ENCODE assay signal across 16 mouse cellular contexts in genomic region chr11:105121792-105122191, GRCm38 (mm10). TPM values are rescaled to one million over a fixed set of nuclear protein-coding genes. Genes with fewer than 3 reads are reported as not detected.
"Had no signal": no experiment of that assay in that cellular context is flagged by ENCODE, and none has a peak within 500 bp of the region (broad histone marks: within the 10 kb centered on the region; RNA-seq: fewer than 3 reads in every experiment).

No protein-coding gene starts in this region.

RNA-seq across cellular contexts. Expression of gene Gm10842, which starts 24.9 kb away (rescaled TPM):
- total RNA-seq: megakaryocyte, adult 5-6 weeks; megakaryocyte-erythroid progenitor cell, adult 5-6 weeks; monocyte, adult 5-6 weeks; neutrophil, adult 5-6 weeks had no signal
- polyA plus RNA-seq: liver, postnatal 0 days; lung, adult 2 months; lung, embryonic 16.5 days; midbrain, embryonic 10.5 days; midbrain, embryonic 12.5 days; midbrain, embryonic 14.5 days; midbrain, embryonic 16.5 days; neural tube, embryonic 12.5 days; neural tube, embryonic 14.5 days; spleen, adult 2 months; stomach, embryonic 15.5 days; thymus, postnatal 0 days had no signal

RNA-seq across cellular contexts. Expression of gene Efcab3, which starts 58.4 kb away (rescaled TPM):
- total RNA-seq: megakaryocyte, adult 5-6 weeks; megakaryocyte-erythroid progenitor cell, adult 5-6 weeks; monocyte, adult 5-6 weeks; neutrophil, adult 5-6 weeks had no signal
- polyA plus RNA-seq: lung, adult 2 months; lung, embryonic 16.5 days; midbrain, embryonic 10.5 days; midbrain, embryonic 12.5 days; midbrain, embryonic 14.5 days; neural tube, embryonic 14.5 days; spleen, adult 2 months had no signal
